Mouse (Mus musculus): ENCODE data around the gene Nos2.
"Not testable (repeated sequence)": the region's sequence is repeated elsewhere in the genome, so short reads cannot be mapped to it uniquely, and the experiment has no call there.

Gene Nos2

GRCm38 (mm10) chr11:78959841-78960520, 39.4 kb downstream of the Nos2 start:
- no peak for DNase-seq

GRCm38 (mm10) chr11:78961221-78961620, 40.6 kb downstream of the Nos2 start:
- no peak for DNase-seq

- DNase-seq = no peak
Measured at GRCm38 (mm10) chr11:78967371-78967770, 46.8 kb downstream of the Nos2 start.

GRCm38 (mm10) chr11:78968121-78968520, 47.5 kb downstream of the Nos2 start:
- DNase-seq = no peak

- no peak for DNase-seq
Measured at GRCm38 (mm10) chr11:78971096-78971495, 50.5 kb downstream of the Nos2 start.

GRCm38 (mm10) chr11:78971746-78972145, 51.2 kb downstream of the Nos2 start:
- DNase-seq = no peak

- no peak for DNase-seq
Measured at GRCm38 (mm10) chr11:78972328-78972727, 51.7 kb downstream of the Nos2 start.

- no peak for DNase-seq
Measured at GRCm38 (mm10) chr11:78972811-78973351, 52.3 kb downstream of the Nos2 start.

- DNase-seq = no peak
Measured at GRCm38 (mm10) chr11:78973381-78974150, 53.0 kb downstream of the Nos2 start.

- DNase-seq = no peak
Measured at GRCm38 (mm10) chr11:78976731-78977510, 56.3 kb downstream of the Nos2 start.

GRCm38 (mm10) chr11:78978176-78979019, 57.8 kb downstream of the Nos2 start:
- DNase-seq = no peak

GRCm38 (mm10) chr11:78980083-78980634, 59.6 kb downstream of the Nos2 start:
- no peak for DNase-seq

- no peak for DNase-seq
Measured at GRCm38 (mm10) chr11:78982042-78982441, 61.5 kb downstream of the Nos2 start.

GRCm38 (mm10) chr11:78982513-78983291, 62.1 kb downstream of the Nos2 start:
- no peak for DNase-seq

GRCm38 (mm10) chr11:78983539-78983938, 63.0 kb downstream of the Nos2 start:
- DNase-seq = no peak

GRCm38 (mm10) chr11:78984483-78985177, 64.0 kb downstream of the Nos2 start, which contains the start of gene Lgals9:
Lgals9 (minus strand) TSS chr11:78984946.
- DNase-seq = no peak

GRCm38 (mm10) chr11:78985505-78985904, 64.9 kb downstream of the Nos2 start:
- DNase-seq = no peak

- DNase-seq = no peak
Measured at GRCm38 (mm10) chr11:78986311-78987002, 65.9 kb downstream of the Nos2 start.

GRCm38 (mm10) chr11:78989206-78989605, 68.6 kb downstream of the Nos2 start:
- DNase-seq = not testable (repeated sequence)

- DNase-seq = no peak
Measured at GRCm38 (mm10) chr11:78990096-78990495, 69.5 kb downstream of the Nos2 start.
